Mouse (Mus musculus): ENCODE data around the gene Tasp1.
"Not testable (repeated sequence)": the region's sequence is repeated elsewhere in the genome, so short reads cannot be mapped to it uniquely, and the experiment has no call there.

The Tasp1 gene

GRCm38 (mm10) chr2:140066353-140067314, at the start of gene Tasp1:
TSS of gene Tasp1 (minus strand) at chr2:140066805.
- POLR2A ChIA-PET, result interaction anchor here in 3 of 4 experiments (0.7 to 3.2 kb wide), 31 partner anchors 9 to 388 kb away, joined by 3 to 42 read pairs (median 4); partner anchors contain the start of genes Esf1 (in 2 of the 3), Ndufaf5 (in 2 of the 3) and Macrod2 (in 1 of the 3)
- CTCF ChIA-PET, result interaction anchor here in 2 of 4 experiments (0.8 to 1.0 kb wide), 2 partner anchors 11 kb away, joined by 3 to 6 read pairs; no protein-coding TSS in a partner anchor

DNA sequence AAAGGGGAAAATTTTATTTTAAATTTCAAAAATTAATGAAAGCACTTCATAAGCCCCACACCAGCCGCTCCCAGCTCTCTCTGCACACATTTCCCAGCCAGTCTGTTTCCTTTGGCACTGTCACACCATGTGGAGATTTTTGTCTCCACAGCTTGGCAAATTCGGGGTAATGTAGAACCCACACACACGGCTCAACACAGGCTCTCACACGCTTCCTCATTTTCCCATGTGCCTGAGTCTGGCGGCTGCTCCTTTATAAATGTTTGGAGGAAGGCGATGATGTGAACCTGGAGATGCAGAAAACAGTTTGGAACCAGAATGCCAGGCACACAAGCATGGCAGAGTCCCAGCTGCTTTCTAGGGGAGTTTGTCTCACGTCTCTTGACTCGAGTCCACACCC, 47.2 kb upstream of the Tasp1 start:
- ChIA-PET POLR2A (interaction anchor here in 1 of 4 experiments (0.5 kb wide), 1 partner anchor 24 kb away, joined by 5 read pairs; no protein-coding TSS in a partner anchor), CTCF (no interaction called here)

GRCm38 (mm10) chr2:140108945-140109344, 42.3 kb upstream of the Tasp1 start:
- CTCF ChIA-PET, result no interaction called here
- POLR2A ChIA-PET, result no interaction called here

DNA sequence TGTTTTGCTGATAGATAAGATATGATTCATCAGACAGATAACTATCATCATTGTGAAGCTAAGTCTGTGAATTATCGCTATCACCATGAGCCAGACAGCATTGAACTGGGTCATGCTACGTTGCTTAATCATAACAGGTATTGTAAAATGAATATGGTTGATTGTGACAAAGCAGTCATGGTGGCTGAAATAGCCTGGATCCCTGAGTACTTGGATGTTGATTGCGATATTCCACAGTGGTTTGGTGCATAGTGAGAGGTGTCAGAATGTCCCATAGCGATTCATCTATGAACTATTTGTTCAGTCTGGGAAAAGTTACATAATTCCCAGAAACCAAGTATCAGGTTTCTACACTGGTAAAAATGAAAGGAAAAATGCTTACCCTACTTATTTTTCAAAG, 41.0 kb upstream of the Tasp1 start:
- ChIA-PET CTCF (no interaction called here), POLR2A (no interaction called here)

DNA sequence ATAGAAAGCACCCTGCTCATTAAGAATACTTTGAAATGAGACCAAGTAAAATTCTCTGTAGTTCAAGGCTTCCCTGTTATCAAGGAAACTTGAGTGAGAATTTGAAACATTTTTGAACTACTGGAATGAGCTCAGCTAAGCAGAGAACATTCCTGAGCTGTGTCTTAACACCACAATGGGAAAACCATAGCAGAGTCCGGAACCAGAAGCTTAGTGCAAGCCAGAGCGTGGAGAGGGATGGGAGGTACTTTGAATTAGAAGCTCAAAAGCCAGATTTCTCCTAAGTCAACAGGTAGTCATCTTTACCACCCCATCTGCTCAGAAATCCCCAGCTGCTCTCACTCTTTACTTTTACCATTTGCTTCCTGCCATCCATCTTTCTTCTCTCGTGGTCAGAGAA, 38.3 kb upstream of the Tasp1 start:
- POLR2A ChIA-PET, result no interaction called here
- CTCF ChIA-PET, result interaction anchor here in 2 of 4 experiments (0.5 to 0.6 kb wide), 2 partner anchors 57 to 216 kb away, joined by 4 to 11 read pairs; no protein-coding TSS in a partner anchor

DNA sequence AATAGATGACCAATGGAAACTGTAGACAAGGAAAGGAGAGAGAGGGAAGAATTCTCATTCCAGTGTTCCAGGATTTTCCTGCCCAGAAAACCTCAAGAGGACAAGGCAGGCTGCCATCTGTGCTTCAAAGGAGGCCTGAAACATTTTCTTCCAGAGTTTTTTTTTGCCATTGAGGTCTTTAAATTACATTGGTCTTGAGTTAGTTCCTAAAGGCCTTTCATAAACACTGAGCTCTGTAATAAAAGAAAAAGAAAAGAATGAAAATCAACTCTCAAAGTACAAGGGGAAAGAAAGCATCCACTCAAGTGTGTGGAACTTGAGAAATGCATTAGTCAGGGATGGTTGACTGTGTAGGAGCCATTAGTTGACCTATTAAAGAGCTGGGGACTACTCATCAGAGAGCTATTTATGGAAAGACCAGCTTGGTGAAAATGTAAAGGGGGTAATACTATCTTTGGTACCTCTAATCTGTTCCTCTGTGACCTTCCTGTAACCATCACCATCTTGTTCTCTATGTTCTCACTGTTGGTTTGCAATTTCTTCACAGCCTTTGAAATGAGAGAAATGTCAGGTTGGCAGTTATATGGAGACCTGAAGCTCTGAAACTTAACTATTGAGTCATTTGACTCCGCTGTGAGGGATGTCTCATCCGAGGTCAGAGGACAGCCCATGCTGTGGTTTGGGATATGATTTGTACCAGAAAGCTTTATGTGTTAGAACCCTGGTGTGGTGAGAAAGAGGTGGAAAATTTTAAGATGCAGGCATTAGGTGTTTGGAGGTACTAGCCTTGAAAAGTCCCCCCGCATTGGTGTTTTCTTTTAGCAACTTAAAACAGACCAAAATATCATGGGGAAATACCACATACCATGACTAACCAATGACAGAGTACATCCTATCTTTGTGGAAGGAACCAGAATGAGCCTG, 34.2 kb upstream of the Tasp1 start:
- POLR2A ChIA-PET, result interaction anchor here in 1 of 4 experiments (0.5 kb wide), 1 partner anchor 18 kb away, joined by 3 read pairs; no protein-coding TSS in a partner anchor
- CTCF ChIA-PET, result interaction anchor here in 1 of 4 experiments (0.5 kb wide), 1 partner anchor 226 kb away, joined by 5 read pairs; no protein-coding TSS in a partner anchor

- POLR2A ChIA-PET, result no interaction called here
Measured at GRCm38 (mm10) chr2:140099971-140100370, 33.4 kb upstream of the Tasp1 start.

GRCm38 (mm10) chr2:140097131-140097591, 30.6 kb upstream of the Tasp1 start:
- POLR2A ChIA-PET, result interaction anchor here in 1 of 4 experiments (0.9 to 1.2 kb wide), 2 partner anchors 19 to 30 kb away, joined by 3 read pairs; no protein-coding TSS in a partner anchor
- CTCF ChIA-PET, result interaction anchor here in 1 of 4 experiments (0.6 kb wide), 1 partner anchor 63 kb away, joined by 4 read pairs; no protein-coding TSS in a partner anchor

More at GRCm38 (mm10) chr2:140099971-140100370, 33.4 kb upstream of the Tasp1 start:
- CTCF ChIA-PET, result no interaction called here

GRCm38 (mm10) chr2:140096034-140096433, 29.4 kb upstream of the Tasp1 start:
- CTCF ChIA-PET, result interaction anchor here in 1 of 4 experiments (1.0 kb wide), 1 partner anchor 373 kb away, joined by 3 read pairs; no protein-coding TSS in a partner anchor
- POLR2A ChIA-PET, result interaction anchor here in 1 of 4 experiments (1.2 to 1.7 kb wide), 3 partner anchors 18 to 30 kb away, joined by 3 to 5 read pairs (median 3); no protein-coding TSS in a partner anchor

- CTCF ChIA-PET, result no interaction called here
- POLR2A ChIA-PET, result no interaction called here
Measured at GRCm38 (mm10) chr2:140093433-140093832, 26.8 kb upstream of the Tasp1 start.

GRCm38 (mm10) chr2:140084245-140084644, 17.6 kb upstream of the Tasp1 start:
- POLR2A ChIA-PET, result no interaction called here

DNA sequence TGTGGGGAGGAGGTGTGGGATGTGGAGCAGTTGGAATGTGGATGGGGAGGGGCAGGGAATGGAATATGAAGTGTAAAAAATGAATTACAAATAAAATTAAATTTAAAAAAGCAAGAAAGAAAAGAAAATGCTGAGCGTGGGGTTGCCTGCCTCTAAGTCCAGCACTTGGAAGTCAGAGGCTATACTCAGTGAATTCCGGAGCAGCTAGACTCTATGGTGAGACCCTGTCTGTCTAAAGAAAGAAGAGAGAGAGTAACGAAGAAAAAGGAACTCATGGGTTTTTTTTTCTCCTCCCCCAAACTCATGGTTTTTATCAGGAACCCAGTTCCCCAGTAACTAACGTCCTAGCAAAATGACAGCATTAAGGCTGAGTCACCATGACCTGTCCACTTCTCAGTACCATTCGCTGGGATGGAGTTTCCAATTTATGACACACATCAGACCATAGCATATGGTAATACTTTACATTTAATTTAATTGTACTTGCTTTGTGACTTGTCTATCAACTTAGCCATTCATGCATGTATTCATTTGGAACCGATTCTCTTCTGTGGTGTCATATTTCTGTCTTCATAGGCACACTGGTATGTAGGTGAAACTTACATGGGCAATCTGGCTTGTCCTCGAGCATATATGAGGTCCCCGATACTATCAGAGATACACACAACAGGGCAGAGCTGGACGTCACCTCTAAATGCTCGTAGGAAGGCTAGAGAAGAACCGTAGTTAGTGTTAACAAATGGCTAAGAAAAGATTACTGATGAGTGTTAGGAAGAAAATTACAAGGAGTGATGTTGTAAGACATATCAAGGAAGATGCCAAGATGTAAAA, 14.4 kb upstream of the Tasp1 start:
- CTCF ChIA-PET, result no interaction called here
- POLR2A ChIA-PET, result interaction anchor here in 1 of 4 experiments (1.7 kb wide), 1 partner anchor 14 kb away, joined by 5 read pairs; the partner anchor contains the start of gene Tasp1

More at GRCm38 (mm10) chr2:140084245-140084644, 17.6 kb upstream of the Tasp1 start:
- CTCF ChIA-PET, result no interaction called here

DNA sequence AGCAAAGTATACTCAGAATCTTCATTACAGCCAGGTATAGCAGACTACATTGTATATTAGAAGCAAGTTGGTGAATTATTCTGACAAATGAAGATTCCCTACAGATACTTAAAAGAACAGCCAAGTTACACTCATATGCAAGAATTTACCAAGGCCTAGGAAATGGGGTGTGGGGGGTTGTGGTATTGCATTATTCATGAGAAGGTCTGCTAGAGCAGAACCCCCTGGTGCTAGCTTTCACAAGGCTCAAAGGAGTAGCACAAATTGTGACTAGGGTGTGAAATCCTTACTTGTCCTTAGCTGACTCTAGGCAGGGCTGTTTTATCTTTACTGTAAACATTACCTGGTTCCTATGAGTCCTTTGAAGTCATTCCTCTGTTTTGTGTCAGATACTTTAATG, 12.7 kb upstream of the Tasp1 start:
- POLR2A ChIA-PET, result interaction anchor here in 3 of 4 experiments (0.8 to 4.4 kb wide), 5 partner anchors 9 to 38 kb away, joined by 3 to 42 read pairs (median 12); partner anchors contain the start of gene Tasp1 (in 3 of the 3)
- CTCF ChIA-PET, result not testable (repeated sequence)

DNA sequence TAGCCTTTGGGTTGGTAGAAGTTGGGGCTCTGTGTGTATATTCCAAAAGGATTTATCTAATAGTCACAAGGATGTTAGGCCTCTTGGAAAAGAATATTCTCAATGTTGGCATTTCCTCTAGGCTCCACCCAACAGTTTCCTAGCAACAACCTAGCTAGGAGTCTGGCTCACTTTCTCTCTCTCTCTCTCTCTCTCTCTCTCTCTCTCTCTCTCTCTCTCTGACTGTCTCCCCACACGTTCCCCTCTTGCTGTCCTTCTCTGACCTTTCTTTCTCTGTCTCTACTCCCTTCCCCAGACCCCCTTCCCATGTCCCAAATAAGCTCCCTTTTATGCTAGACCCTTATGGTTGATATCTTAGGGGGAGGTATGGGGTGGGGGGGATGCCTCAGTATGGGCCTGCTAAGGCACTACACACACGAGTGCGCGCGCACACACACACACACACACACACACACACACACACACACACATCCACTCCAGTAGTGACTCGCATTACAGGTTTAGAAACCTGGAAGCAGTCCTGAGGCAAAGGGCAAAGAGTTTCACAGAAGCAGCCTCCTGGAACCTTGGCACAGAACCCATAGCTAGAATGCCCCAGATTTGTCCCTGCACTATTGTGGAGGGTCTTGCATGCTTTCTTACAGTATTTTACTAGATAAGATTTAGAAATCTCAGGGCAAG, 12.1 kb upstream of the Tasp1 start:
- ChIA-PET POLR2A (interaction anchor here (0.6 to 4.4 kb wide), 10 partner anchors 9 to 117 kb away, joined by 3 to 42 read pairs (median 6); partner anchors contain the start of gene Tasp1 (in 3 of the 4)), CTCF (interaction anchor here in 1 of 4 experiments (0.6 to 1.8 kb wide), 2 partner anchors 12 to 1182 kb away, joined by 5 to 6 read pairs; partner anchors contain the start of gene Tasp1)

DNA sequence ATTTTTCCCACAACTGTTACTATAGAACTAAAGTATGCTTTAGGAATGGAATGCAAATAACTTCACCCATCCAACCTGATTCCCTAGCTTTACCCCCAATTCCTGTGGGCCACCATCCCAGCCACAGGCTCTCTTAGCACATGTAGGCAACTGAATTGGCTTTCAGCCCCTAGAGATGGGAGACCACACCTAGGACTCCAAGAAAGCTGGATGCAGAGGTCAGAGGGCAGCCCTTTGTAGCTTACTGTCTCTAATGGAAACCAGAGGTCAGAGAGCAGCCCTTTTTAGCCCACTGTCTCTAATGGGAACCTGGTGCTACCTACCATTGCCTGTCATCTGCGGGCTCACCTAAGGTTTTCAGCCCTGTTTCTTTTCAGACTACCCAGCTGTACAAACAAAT, 10.9 kb upstream of the Tasp1 start:
- ChIA-PET POLR2A (interaction anchor here in 3 of 4 experiments (0.5 to 4.4 kb wide), 12 partner anchors 11 to 52 kb away, joined by 3 to 42 read pairs (median 4); partner anchors contain the start of gene Tasp1 (in 3 of the 3)), CTCF (interaction anchor here (1.1 to 1.8 kb wide), 4 partner anchors 11 to 93 kb away, joined by 3 to 6 read pairs (median 3); partner anchors contain the start of genes Tasp1 (in 2 of the 4), Esf1 (in 1 of the 4) and Ndufaf5 (in 1 of the 4))

GRCm38 (mm10) chr2:140075150-140075549, 8.5 kb upstream of the Tasp1 start:
- ChIA-PET POLR2A (interaction anchor here in 1 of 4 experiments (4.4 kb wide), 1 partner anchor 8 kb away, joined by 42 read pairs; the partner anchor contains the start of gene Tasp1), CTCF (no interaction called here)

DNA sequence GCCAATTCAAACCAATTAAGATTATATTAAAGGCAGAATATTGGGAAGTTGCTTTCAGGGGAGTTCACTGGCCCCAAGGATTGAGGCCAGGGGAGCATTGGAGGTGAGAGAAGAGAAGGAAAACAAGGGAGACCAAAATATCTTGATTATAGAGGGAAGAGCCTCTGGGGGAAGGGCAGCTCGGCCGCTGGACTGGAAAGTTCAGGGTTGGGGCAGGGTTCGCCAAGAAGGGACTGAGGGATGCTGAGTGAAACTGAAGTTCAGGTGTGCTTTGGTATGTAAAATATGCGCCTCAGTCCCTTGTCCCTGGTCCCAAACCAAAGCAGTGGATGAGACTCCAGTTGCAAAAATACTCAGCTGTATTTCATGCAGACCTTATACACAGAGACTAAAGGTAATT, 911 bp upstream of the Tasp1 start:
- POLR2A ChIA-PET, result interaction anchor here in 3 of 4 experiments (0.7 to 3.2 kb wide), 11 partner anchors 9 to 389 kb away, joined by 3 to 42 read pairs (median 6); partner anchors contain the start of genes Esf1 (in 1 of the 3) and Ndufaf5 (in 1 of the 3)
- CTCF ChIA-PET, result no interaction called here

Measured in embryonic stem cell, embryonic (primary cell).